Mouse (Mus musculus) lung, postnatal 25 days (tissue): Measurements from ENCODE around the gene Tbc1d1.

ENCODE experiments used
- DNase-seq: peaks from one replicate; pipeline ENCODE4 v3.0.0; 2022; ENCODE audit warnings: low spot score

The Tbc1d1 gene

DNA sequence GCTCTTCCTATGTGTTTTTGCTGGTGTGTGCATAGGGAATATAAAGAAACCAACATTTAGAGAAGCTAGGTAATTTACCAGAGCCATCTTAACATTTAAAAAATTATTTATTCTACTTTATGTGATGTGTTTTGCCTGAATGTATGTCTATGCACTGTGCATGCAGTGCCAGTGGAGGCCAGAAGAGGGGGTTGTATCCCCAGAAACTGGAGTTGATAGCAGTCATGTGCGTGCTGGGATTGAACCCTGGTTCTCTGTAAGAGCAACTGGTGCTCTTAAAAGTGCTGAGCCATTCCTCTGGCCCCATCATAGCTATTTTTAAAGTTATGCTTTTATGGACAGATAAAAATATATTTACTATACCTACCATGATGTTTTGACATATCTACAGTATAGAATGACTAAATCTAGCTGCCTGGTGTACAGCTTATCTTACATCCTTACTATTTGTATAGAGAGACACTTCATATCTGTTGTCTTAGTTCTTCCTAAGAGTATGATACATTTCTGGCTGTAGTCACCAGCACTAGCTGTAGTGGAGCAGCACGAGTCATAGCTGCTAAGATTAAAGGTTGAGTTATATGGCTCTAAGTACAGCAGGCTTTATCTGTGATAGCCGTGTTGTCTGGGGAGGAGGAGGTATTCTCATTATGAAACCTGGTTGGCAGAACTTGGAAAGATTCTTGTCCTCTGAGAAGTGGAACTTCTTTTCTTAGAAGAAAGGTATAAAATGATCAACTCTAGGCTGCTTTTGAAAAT is 83.0 kb downstream of the Tbc1d1 start:
- DNase-seq = no peak

DNA sequence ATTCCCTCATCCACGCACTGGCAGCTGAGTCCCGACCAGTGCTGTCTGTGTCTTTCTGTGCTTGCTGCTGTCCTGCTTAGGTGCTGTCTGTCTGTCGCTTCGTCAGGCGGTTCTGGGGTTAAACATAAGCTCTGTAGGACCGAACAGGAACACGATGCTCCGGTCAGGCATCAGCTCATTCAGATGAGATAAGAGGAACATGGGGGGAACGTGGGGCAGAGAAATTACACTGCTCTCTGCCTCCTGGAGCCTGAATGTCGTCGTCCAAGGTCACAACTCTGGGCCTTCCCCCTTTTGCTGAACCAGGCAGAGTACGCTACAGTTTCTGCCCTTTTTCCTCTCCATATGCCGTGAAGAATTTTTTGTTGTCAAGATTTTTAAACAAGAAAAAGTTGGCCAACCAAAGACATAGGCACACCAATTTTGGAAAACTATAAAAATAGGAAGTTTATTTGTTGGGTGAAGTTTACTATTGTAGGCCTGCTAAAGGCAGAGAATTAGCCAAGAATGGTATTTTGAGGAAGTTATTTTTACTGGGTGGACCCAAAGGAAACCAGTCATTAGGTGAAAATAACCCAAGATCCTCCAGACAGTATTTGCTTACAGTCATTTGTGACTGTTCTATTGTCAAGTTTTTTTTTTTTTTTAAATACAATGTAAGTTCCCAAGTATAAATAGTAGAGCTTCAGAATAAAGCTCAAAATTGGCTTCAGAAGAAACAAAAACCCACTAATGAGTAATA is 85.0 kb downstream of the Tbc1d1 start:
- no peak for DNase-seq

DNA sequence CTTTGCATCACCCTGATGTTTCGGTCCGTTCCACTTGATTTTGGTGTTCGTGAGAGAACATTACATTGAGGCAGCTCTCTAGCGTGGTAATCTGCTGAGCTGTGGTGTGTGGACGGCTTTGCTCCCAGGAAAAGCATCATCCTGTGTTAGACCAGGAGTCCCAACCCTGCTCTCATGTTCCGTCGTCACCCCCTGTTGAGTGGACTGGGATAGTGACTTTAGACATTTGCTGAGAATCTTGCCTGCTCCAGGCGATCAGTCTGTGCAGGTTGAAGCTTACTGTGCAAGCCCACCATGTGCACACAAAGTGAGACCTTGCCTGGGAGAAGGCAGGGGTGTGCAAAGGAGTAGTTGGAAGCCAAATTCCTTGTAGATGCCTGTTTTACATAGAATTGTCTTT is 85.8 kb downstream of the Tbc1d1 start:
- DNase-seq = no peak

DNA sequence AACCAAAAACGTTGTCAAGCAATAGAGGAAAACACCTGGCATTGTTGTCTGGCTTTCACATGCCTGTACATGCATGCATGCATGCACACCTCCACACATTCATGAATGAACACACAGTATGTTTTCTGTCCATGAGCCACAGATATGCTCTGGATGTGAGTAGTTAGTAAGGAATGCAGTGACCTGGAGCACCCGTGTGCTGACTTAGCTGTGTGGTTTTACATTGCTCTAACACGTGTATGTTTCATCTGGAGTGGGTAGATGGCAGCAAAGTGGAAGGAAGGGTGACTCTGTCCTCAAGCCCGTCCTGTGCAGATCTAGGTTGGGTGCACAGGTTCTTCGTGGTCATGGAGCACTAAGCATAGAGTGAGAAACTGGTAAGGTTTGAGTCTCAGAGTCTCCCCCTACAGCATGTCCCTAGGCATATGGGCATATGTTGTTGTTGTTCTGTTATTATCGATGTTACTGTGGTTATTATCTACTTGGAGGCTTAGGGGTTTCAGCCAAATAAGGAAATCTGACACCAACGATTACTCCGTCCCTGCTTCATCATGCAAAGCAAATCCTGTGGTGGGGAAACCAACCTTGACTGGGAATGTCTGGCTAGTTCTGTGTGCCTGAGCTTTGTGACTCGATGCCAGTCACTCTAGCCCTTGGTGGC is 86.8 kb downstream of the Tbc1d1 start:
- DNase-seq = no peak

DNA sequence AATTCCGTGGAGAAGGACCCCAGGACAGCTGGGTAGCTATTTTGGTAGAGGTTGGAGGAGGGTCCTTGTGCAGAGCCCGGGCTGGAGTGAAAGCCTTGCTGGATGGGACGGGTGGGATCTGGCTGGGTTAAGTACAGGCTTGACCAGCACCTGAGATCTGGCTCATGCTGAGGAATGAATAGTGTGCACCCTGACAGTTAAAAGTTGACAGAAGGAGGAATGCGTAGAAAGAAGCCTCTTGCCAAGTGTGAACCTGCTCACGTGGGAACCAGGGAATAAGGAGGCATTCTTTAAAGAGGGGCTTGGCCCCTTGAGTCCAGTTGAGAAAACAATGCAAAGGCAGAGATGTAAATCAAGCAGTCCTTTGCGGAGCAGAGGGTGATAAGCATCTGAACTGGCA is 87.6 kb downstream of the Tbc1d1 start:
- no peak for DNase-seq

DNA sequence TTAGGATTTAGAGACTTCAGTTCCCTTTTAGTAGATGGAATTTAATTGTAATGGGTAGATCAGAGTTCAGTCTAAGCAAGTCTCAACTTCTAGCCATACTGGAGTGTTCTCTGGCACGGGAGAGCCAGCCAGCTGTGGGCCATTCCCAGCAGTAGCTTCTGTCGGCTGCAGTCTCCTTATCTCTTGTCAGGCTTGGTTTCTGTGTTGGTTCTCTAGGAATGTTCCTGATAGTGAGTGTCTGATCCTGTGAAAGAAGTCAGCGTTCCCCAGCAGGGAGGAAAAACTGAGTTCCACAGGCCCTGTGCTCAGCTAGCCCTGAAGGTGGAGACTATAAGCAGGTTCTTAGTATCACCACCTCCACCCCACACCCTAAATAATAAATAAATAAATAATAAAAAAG is 88.2 kb downstream of the Tbc1d1 start:
- DNase-seq = peak; percentile 53

DNA sequence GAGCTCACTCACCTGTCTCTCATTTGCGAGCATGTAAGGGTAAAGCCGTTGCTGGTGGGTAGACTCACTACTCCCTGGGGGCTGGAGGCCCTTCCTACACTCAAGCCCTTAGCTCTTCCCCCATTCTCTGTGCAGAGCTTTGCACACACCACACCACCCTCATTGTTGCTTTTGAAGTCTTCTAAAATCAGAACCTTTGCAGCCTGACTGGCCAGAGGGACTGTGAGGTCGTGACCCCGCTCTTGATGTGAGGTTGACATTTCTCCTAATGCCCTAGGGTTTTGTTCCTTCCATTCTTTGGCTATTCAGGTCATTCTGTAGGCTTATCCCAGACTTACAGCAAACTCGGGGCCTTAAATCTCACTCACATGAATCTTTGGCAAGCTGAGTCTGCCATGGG is 88.6 kb downstream of the Tbc1d1 start:
- no peak for DNase-seq

DNA sequence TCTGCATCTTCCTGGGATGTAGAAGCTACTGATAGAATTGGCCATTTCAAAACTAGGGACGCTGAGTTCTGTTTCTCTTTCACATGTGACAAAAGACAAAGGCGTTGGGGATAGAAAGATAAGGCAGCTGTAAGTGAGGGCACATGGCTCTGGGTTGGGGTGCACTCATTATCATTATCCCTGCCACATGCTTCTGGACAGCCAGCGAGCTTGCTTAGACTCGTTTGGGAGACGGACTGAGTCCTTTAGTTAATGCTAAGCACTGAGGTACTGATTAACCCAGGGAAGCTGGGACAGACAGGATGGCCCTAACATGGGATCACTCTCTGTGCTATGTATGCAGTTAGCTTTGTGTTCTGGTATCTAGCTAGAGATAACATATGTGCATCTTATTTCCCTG is 95.3 kb downstream of the Tbc1d1 start:
- DNase-seq = no peak

DNA sequence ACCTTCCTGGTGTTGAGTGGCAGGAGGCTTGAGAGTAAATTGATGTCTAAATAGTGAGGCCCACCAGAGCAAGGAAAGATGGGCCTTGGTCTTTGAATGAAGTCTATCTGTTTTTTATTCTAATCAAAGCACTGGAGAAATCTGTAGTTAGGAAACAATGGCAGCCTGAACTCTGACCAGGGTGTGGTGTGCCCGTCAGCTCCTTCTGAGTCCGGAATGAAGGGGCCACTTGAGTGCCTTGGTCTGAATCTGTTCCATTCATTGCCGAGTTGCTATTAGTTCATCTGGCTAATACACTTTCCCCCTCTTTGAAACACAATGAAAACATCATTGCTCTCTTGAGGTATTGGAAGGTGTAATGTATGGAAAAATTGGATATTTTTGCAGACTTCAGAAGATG is 98.2 kb downstream of the Tbc1d1 start:
- no peak for DNase-seq

DNA sequence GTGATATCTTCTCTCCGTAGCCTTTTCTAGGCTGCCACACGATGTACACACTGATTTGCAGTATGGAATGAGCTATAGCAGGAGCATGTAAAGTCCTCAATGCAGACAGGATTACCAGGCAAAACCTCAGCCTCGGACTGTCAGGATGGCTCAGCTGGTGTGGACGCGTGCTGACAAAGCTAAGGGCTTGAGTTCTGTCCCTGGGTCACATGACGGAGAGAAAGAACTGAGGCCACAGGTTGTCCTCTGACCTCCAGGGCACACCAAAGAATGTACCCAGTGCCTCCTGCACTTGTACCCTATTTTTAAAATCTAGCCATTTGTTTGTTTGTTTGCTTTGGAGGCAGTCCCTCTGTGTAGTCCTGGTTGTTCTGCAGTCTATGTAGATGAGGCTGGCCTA is 98.9 kb downstream of the Tbc1d1 start:
- DNase-seq = no peak

DNA sequence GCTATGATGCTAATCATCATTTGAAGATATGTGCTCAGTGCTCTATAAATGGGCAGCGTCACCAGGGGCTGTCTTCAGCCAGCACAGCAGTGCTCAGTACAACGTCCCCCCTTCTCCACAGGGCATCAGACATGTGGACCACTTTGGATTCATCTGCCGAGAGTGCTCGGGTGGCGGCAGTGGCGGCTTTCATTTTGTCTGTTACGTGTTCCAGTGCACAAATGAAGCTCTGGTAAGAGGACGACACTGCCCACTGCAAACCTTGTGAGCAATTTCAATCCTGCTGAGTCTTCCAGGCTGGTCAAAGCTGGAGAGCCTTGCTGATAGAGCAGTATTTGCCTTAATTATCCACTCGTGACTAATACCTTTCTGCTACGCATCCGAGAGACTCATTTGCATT is 107.2 kb downstream of the Tbc1d1 start:
- no peak for DNase-seq

DNA sequence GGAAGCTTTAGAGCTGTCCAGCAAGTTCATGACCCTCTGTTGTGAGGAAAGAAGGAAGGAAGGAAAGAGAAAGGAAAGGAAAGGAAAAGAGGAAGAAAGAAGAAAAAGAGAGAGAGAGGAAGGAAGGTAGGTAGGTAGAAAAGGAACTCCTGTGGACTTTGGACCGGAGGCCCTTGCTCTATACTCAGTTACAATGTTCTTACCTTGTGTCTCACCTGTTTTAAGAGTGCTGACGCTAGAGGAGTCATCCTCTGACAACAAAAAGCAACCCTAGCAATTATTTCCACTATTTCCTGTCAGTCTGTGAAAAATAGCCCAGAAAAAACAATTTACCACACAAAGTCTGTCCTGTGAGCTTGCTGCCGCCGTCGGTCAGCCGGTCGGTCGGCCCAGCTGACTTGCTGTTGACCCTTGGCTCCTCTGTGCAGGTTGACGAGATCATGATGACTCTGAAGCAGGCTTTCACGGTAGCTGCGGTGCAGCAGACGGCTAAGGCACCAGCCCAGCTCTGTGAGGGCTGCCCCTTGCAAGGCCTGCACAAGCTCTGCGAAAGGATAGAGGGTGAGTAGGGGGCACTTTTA is 107.9 kb downstream of the Tbc1d1 start:
- no peak for DNase-seq

DNA sequence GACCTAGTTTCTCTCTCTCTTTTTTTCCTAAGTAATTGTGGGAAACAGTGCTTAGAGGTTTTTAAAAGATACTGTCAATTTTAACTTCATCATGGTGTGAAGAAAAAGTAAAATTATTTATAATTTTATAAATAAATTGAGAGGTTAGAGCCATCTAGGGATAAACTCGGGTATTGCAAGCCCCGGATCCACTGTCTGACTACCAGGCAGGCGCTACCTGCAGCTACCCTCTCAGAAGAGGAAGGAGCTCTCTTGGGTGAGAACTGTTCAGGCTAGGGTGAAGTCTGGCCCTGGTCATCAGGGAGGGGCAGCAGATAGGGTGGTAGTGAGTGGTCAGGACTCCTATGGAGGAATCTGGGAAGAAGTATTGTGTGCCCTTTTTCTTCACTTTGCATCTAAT is 109.0 kb downstream of the Tbc1d1 start:
- peak; percentile 26 for DNase-seq

DNA sequence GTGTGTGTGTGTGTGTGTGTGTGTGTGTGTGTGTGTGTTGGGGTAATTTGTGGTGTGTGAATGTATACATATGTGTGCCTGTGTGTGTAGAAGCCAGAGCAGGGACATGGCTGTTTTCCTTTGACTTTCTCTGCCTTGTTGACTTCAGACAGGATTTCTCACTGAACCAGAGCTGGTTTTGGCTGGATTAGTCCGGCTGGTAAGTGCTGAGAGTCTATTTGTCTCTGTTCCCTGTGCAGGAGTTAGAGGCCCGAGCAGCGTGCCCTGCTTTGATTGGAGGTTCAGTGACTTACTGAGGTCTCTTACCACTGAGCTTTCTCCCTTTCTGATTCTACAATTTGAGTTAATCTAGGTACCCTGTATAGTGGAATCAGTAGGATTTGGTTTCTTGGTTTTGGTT is 109.8 kb downstream of the Tbc1d1 start:
- DNase-seq = no peak

DNA sequence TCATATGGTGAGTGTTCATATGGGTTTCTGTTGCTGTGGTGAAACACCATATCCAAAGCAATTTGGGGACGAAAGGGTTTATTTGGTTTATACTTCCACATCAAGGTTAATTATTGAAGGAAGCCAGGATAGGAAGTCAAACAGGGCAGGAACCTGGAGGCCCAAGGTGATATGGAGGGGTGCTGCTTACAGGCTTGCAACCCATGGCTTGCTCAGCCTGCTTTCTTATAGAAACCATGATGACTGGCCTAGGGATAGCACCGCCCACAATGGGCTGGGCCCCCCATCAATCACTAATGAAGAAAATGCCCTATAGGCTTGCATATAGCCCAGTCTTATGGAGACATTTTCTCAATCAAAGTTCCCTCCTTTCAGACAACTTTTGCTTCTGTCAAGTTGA is 110.4 kb downstream of the Tbc1d1 start:
- no peak for DNase-seq

DNA sequence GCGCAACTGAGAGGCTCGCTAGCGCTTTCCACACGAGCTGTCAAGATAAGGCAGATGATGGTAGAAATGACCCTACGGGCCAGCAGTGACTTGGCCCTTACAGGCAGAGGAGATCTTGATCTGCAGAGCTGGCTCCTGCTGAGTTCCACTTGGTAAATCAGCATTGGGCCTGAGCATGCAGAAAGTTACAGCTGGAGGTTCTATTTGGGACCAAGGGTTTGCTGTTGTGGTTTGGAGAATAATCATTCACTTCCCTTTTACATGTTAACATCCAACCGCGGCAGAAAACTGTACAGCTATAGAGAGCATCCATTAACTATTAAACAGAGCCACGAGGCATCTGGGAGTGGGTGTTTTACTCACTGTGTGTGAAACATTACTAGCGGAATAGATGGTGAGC is 111.2 kb downstream of the Tbc1d1 start:
- no peak for DNase-seq

DNA sequence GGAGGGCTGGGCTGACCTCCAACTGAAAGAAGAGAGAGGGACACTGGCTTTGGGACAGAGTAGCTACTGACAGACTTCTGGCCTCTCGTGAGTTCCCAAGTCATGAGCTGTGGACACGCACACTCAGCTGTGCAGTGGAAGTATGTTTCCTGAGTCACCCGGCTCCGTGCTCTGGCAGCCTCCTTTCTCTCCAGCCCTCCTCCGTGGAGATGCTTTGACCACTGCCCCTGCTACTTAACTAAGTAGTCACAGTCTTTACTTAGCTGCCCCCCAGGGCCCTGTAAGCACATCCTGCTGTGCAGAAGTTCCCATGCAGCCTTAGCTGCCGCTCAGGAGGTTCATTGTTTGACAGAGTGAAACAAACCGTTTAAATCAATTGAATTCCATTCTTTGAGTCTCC is 113.6 kb downstream of the Tbc1d1 start:
- no peak for DNase-seq

DNA sequence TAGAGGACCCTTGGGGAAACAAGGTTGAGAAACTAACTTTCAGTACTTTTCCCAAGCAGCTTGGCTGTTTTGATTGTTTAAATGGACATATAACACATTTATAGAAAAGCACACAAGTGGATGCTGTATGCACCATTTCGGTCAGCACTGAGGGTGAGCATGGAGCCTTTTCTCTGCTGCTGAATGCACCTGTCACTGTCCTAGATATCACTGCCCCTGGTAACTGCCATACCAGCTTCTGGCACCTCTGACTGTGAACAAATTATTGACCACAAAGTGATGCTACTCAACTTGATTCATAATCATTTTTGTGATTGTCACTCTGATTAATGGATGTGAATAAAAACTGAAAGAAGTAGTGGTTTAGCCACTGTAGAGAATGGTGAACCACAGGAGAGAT is 117.4 kb downstream of the Tbc1d1 start:
- no peak for DNase-seq

DNA sequence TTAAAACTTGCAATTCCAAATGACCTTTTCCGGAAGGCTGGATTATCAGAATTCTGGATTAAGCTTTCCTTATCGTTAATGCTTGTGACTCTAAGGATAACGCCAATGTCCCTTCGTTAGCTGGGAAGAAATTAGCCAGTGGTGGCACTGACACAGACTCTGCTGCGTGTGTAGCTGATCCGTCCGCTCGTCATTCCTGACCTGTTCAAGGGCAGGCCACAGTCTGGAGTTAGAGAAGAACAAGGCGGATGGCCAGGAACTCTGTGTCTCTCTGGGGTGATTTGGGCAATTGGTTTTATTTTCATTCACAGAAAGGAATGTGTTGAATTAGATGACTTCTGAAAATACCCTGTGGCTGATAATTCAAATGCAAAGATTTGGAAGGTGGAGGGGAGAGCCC is 118.2 kb downstream of the Tbc1d1 start:
- DNase-seq = no peak

DNA sequence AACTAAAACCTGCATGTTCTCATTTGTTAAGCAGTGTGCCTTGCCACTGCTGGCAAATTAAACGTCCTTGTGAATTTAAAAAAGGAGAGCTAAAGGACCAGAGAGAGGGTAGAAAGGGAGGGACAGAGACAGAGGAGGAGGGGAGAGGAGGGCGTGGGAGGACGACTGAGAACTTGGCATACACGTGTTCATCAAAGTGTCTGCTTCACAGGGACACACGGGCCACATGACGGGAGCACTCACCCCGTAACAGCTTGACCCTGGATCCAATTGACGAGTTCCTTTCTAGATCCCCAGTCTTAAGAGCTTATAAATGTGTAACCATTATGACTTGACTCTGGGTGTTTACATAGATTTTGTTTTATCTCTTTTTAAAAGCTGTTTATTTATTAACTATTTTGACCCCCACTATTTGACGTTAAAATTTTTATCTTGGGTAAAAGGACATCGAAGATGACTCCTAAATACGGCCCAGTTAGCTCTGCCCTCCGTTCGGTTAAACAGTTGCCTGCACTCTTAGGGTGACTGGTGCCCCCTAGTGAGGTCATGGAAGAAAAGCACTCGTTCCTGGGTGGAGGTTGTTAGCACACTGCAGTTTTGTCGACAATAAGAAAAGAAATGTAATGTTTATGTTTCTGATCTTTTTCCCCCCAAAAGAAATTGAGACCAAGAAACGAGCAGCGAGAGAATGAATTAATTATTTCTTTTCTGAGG is 118.8 kb downstream of the Tbc1d1 start:
- peak; percentile 62 for DNase-seq

DNA sequence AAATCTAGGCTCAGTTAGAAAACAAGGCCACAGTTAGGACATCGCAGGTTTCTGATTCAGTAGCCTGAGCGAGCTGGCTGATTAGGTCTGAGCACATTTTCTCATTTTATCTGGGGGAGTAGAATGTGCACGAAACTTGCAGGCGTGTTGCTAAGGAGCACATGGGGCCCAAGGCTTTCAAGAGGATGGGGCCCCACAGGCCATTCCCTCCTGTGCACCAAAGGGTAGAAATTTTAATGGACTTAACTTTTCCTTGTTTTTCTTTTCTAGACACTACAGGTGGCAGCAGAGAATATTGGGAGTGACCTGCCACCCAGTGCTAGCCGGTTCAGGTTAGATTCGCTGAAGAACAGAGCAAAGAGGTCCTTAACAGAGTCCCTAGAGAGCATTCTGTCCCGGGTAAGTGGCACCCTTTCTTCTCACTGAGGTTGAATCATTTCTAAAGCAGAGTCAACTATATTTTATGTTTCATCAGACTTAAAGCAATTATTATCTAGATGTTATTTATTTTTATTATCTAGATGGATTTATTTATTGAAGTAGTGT is 121.6 kb downstream of the Tbc1d1 start:
- no peak for DNase-seq

DNA sequence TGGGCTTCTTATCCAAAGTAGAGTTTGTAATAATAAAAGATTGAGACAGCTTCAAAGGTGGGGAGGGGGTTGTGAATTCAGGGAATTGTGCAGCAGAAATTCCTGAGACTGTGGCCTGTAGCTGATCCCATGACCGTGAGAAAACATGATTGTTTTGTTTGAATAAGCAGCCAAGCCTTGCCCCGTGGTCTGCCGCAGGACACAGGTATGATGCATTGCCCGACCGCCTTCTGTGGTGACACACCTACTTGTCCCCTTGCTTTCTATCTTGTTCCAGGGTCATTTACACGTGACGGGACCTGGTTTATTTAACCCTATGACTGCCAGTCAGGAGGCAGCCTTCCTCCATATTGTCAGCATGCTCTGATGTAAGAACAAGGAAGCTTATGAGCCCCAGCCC is 123.6 kb downstream of the Tbc1d1 start:
- DNase-seq = no peak
